Mouse (Mus musculus): ENCODE measurements around the gene Cdh23.

GRCm38 (mm10) chr10:60361615-60362309, 334.5 kb downstream of the Cdh23 start:
- TF ChIP-seq CTCF (IDR thresholded peaks at IDR 0.05; ENCODE audit: insufficient read depth, low read depth, low read length) (no peak), POLR2A (IDR thresholded peaks at IDR 0.05; ENCODE audit: insufficient read depth, low read depth, low read length) (no peak)
